Comparison of ENCODE assay signal across 9 mouse cellular contexts in genomic region chr13:8780441-8780840, GRCm38 (mm10).
DNase-seq lines count a peak whose midpoint lies in the region; ATAC-seq and TF ChIP-seq lines count a peak whose summit lies in the region.
"Had no signal": no experiment of that assay in that cellular context is flagged by ENCODE, and none has a peak within 500 bp of the region (broad histone marks: within the 10 kb centered on the region; RNA-seq: fewer than 3 reads in every experiment).

No protein-coding gene starts in this region.

- H3K27me3 ChIP-seq in kidney, embryonic 15.5 days, result peaks cover 6% of the 10 kb centered on the region; the same call in 1 of the 2 replicates
- H3K27me3 ChIP-seq in forebrain, embryonic 13.5 days, result no peaks in the 10 kb centered on the region
- H3K27me3 ChIP-seq in midbrain, postnatal 0 days (ENCODE audit: insufficient read depth, low read length), result no peaks in the 10 kb centered on the region
- H3K27me3 ChIP-seq: neural tube, embryonic 12.5 days had no signal

- H3K9me3 ChIP-seq in kidney, embryonic 15.5 days (replicated peaks), result no peaks in the 10 kb centered on the region
- H3K9me3 ChIP-seq in forebrain, embryonic 13.5 days (replicated peaks), result no peaks in the 10 kb centered on the region
- no peaks in the 10 kb centered on the region for H3K9me3 ChIP-seq in midbrain, postnatal 0 days (ENCODE audit: low read length)
- H3K9me3 ChIP-seq: neural tube, embryonic 12.5 days had no signal

- no peak overlapping the region for H3K27ac ChIP-seq in kidney, embryonic 15.5 days
- H3K27ac ChIP-seq in forebrain, embryonic 13.5 days, result no peak overlapping the region
- H3K27ac ChIP-seq in midbrain, postnatal 0 days (ENCODE audit: low read depth, low read length), result no peak overlapping the region
- H3K27ac ChIP-seq: neural tube, embryonic 12.5 days had no signal

- WGBS in kidney, embryonic 15.5 days, result 60% methylated on average over 4 of the region's 4 CpGs
- WGBS in forebrain, embryonic 13.5 days, result 57% methylated on average over 4 of the region's 4 CpGs
- 59% methylated on average over 4 of the region's 4 CpGs for WGBS in midbrain, postnatal 0 days

- no peak for ATAC-seq in kidney, embryonic 15.5 days (replicated peaks; ENCODE audit: low FRiP score)
- ATAC-seq in forebrain, embryonic 13.5 days, result peak; percentile 7; the same call in 1 of the 2 replicates
- ATAC-seq in midbrain, postnatal 0 days (ENCODE audit: low FRiP score), result no peak

- TF ChIP-seq POLR2A in brain, embryonic 14.5 days (IDR thresholded peaks at IDR 0.05; ENCODE audit: borderline replicate concordance, extremely low read depth, insufficient read depth, insufficient read length, poor library complexity, severe bottlenecking), result no peak

- H3K9ac ChIP-seq in kidney, embryonic 15.5 days, result no peak overlapping the region
- no peak overlapping the region for H3K9ac ChIP-seq in forebrain, embryonic 13.5 days
- no peak overlapping the region for H3K9ac ChIP-seq in midbrain, postnatal 0 days (replicated peaks; ENCODE audit: low read length, poor library complexity, severe bottlenecking)
- H3K9ac ChIP-seq: neural tube, embryonic 12.5 days had no signal

- DNase-seq in kidney, adult 11 months, result peak; percentile 24
- DNase-seq in ES-CJ7 (ENCODE audit: low read depth, low spot score), result peak; percentile 94
- peak; percentile 62 for DNase-seq in brain, embryonic 14.5 days (ENCODE audit: low read depth)
- DNase-seq in left cerebral cortex, postnatal 25 days (ENCODE audit: low spot score in 2 of 2), result peak; percentile 18 to 39
- peak; percentile 69 for DNase-seq in midbrain, postnatal 0 days (ENCODE audit: low spot score)
- DNase-seq in thymus, postnatal 14 days, result peak; percentile 71

- H3K4me3 ChIP-seq in kidney, embryonic 15.5 days (replicated peaks), result no peak overlapping the region
- no peak overlapping the region for H3K4me3 ChIP-seq in forebrain, embryonic 13.5 days
- H3K4me3 ChIP-seq in midbrain, postnatal 0 days (ENCODE audit: low read depth, low read length), result no peak overlapping the region
- H3K4me3 ChIP-seq: neural tube, embryonic 12.5 days had no signal

- H3K36me3 ChIP-seq in kidney, embryonic 15.5 days, result no peaks in the 10 kb centered on the region
- no peaks in the 10 kb centered on the region for H3K36me3 ChIP-seq in forebrain, embryonic 13.5 days (ENCODE audit: poor library complexity, severe bottlenecking)
- H3K36me3 ChIP-seq in midbrain, postnatal 0 days (ENCODE audit: insufficient read depth, low read length), result no peaks in the 10 kb centered on the region
- H3K36me3 ChIP-seq: neural tube, embryonic 12.5 days had no signal

- H3K4me1 ChIP-seq in kidney, embryonic 15.5 days, result 0 out of 2 replicates have a peak, but pooled peaks cover 8% of the 10 kb centered on the region
- H3K4me1 ChIP-seq in forebrain, embryonic 13.5 days, result no peaks in the 10 kb centered on the region
- no peaks in the 10 kb centered on the region for H3K4me1 ChIP-seq in midbrain, postnatal 0 days (ENCODE audit: insufficient read depth, low read length)
- H3K4me1 ChIP-seq: neural tube, embryonic 12.5 days had no signal

- no peak overlapping the region for H3K4me2 ChIP-seq in kidney, embryonic 15.5 days
- H3K4me2 ChIP-seq in forebrain, embryonic 13.5 days, result no peak overlapping the region
- H3K4me2 ChIP-seq in midbrain, postnatal 0 days (ENCODE audit: low read depth, low read length, poor library complexity, severe bottlenecking), result no peak overlapping the region
- H3K4me2 ChIP-seq: neural tube, embryonic 12.5 days had no signal

- TF ChIP-seq CTCF in brain, embryonic 14.5 days (IDR thresholded peaks at IDR 0.05; ENCODE audit: borderline replicate concordance, extremely low read depth, insufficient read depth, insufficient read length), result peak; percentile 59
- TF ChIP-seq CTCF in midbrain, postnatal 0 days (IDR thresholded peaks at IDR 0.05), result peak; percentile 70

- intact Hi-C loops in left cerebral cortex, postnatal 25 days (cut with DNase I), result no loop called here

Comparison
In these comparisons a context has a peak if more than half of its experiments do, and no peak if none do; other contexts are left out.
1. DNase-seq: peak in every context shown above with its lines; median percentile 94 in ES-CJ7; 71 in thymus, postnatal 14 days; 69 in midbrain, postnatal 0 days; 62 in brain, embryonic 14.5 days; 28 in left cerebral cortex, postnatal 25 days; 24 in kidney, adult 11 months.